Mouse (Mus musculus): ENCODE data around the gene C1ql1. TPM values are rescaled to one million over a fixed set of nuclear protein-coding genes. Genes with fewer than 3 reads are reported as not detected.

The C1ql1 gene
- polyA plus RNA-seq, 1 experiment: 0.87 TPM

DNA sequence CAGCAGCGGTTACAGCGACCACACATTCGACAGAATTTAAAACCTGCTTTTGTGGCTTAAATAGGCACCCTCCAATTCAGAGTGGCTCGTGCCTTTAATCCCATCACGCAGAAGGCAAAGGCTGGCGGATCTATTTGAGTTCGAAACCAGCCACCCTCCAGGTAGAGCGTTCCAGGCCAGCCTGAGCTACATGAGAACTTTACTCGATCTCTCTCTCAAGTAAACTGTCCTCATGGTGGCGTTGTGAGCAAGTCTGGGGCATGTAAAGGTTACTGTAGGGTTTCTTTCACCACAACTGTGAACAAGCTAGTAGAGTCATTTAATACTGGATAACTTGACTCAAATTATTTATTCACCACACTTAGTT is 21.2 kb downstream of the C1ql1 start:
- H3K27me3 ChIP-seq (ENCODE audit: control insufficient read depth, insufficient read depth, insufficient read length): no peaks in the 10 kb centered on the region
- peak overlapping the region; percentile 72 for H3ac ChIP-seq (ENCODE audit: control insufficient read depth, insufficient read length, low read depth)
- peaks cover 47% of the 10 kb centered on the region for H3K79me2 ChIP-seq (ENCODE audit: control insufficient read depth, insufficient read depth)
- H3K79me3 ChIP-seq (ENCODE audit: low read depth): peaks cover 44% of the 10 kb centered on the region
- H3K36me3 ChIP-seq (ENCODE audit: control insufficient read depth, insufficient read depth): peaks cover 24% of the 10 kb centered on the region
- peak overlapping the region; percentile 92 for H3K4me3 ChIP-seq (ENCODE audit: insufficient read depth, poor library complexity, severe bottlenecking)
- TF ChIP-seq FOSL1 (IDR thresholded peaks at IDR 0.05; ENCODE audit: insufficient read depth, low read length, poor library complexity, severe bottlenecking) (no peak), USF1 (IDR thresholded peaks at IDR 0.05; ENCODE audit: low read depth) (no peak), CTCF (IDR thresholded peaks at IDR 0.05; ENCODE audit: control insufficient read depth, insufficient read depth, insufficient read length) (no peak), MYOD1 (IDR thresholded peaks at IDR 0.05; ENCODE audit: control insufficient read depth, insufficient read length, low read depth) (no peak), MYOG (IDR thresholded peaks at IDR 0.05; ENCODE audit: control insufficient read depth, extremely low read depth, insufficient read length) (no peak), MAX (IDR thresholded peaks at IDR 0.05) (no peak), CEBPB (IDR thresholded peaks at IDR 0.05; ENCODE audit: low read depth) (no peak)

DNA sequence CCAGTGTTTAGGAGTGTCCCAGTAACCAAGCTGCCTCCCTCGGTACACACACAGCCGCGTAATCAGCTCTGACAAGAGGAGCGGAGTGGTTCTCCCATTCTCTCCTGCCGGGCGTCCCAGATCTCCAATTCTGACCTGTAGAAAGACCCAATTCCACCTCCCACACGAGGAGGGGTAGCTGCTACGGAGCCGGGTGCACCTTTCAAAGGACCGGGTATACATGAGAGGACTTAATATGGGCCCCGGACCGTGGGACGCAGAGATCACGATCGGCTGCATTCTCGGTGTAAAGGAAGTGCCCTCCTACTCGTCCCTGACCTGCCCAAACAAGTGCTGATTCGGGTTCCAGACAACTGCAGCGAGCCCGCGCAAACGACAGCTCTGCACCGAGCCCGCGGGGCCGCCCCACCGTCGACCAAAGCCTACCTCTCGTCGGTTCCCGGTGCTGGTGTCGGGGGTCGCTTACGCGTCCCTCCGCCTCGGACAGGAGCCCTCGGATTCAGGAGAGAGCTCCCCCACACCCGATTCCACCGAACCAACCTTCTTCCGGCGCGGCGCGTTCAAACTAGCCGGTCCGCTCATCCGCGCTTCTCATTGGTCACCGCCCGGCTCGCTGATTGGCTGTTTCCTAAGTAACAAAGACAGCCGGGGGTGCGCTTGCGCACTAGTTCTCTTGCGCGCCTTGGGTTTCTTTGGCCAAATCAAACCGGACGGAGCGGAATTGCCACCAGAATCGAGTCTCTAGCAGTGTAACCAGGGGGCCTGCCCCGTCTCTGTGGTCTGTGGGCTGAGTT is 21.7 kb downstream of the C1ql1 start, which contains the start of gene Kif18b:
Gene Kif18b (minus strand): TSS at position 568 of the 794 bp plus-strand sequence.
- H3K27me3 ChIP-seq (ENCODE audit: control insufficient read depth, insufficient read depth, insufficient read length): no peaks in the 10 kb centered on the region
- TF ChIP-seq MAX (IDR thresholded peaks at IDR 0.05) (peak; percentile 38), FOSL1 (IDR thresholded peaks at IDR 0.05; ENCODE audit: insufficient read depth, low read length, poor library complexity, severe bottlenecking) (no peak)
- H3K4me3 ChIP-seq (ENCODE audit: insufficient read depth, poor library complexity, severe bottlenecking): peak within 1 kb of the TSS; percentile 92
- H3K79me2 ChIP-seq (ENCODE audit: control insufficient read depth, insufficient read depth): peaks cover 53% of the 10 kb centered on the region
- peaks cover 50% of the 10 kb centered on the region for H3K79me3 ChIP-seq (ENCODE audit: low read depth)
- H3K36me3 ChIP-seq (ENCODE audit: control insufficient read depth, insufficient read depth): peaks cover 30% of the 10 kb centered on the region
- H3ac ChIP-seq (ENCODE audit: control insufficient read depth, insufficient read length, low read depth): peak within 1 kb of the TSS; percentile 81

DNA sequence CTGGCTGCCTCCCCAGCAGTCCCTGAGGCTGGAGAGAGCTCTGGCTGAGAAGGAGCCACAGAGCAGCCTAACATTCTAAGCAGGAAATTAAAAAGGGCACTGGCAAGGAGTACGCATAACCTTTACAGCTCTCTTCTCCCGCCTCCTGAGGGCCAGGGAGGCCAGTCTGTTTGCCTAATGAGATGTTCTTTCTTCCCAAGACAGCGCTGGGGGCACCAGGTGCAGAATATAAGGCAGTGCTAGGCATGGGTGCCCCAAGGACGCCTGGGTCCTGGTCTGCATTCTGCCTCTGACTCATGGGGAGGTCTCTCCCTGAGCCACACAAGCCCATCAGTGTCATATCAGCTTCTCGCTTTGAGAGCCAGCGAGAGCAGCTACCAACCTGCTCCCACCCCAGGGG is 25.0 kb downstream of the C1ql1 start:
- TF ChIP-seq MAX (IDR thresholded peaks at IDR 0.05) (no peak), CEBPB (IDR thresholded peaks at IDR 0.05; ENCODE audit: low read depth) (no peak), USF1 (IDR thresholded peaks at IDR 0.05; ENCODE audit: low read depth) (no peak), MYOG (IDR thresholded peaks at IDR 0.05; ENCODE audit: control insufficient read depth, extremely low read depth, insufficient read length) (no peak), CTCF (IDR thresholded peaks at IDR 0.05; ENCODE audit: control insufficient read depth, insufficient read depth, insufficient read length) (no peak), MYOD1 (IDR thresholded peaks at IDR 0.05; ENCODE audit: control insufficient read depth, insufficient read length, low read depth) (no peak), FOSL1 (IDR thresholded peaks at IDR 0.05; ENCODE audit: insufficient read depth, low read length, poor library complexity, severe bottlenecking) (no peak)
- Histone ChIP-seq H3ac (ENCODE audit: control insufficient read depth, insufficient read length, low read depth) (no peak overlapping the region), H3K79me3 (ENCODE audit: low read depth) (peaks cover 73% of the 10 kb centered on the region), H3K4me3 (ENCODE audit: insufficient read depth, poor library complexity, severe bottlenecking) (no peak overlapping the region), H3K79me2 (ENCODE audit: control insufficient read depth, insufficient read depth) (peaks cover 84% of the 10 kb centered on the region), H3K36me3 (ENCODE audit: control insufficient read depth, insufficient read depth) (peaks cover 41% of the 10 kb centered on the region), H3K27me3 (ENCODE audit: control insufficient read depth, insufficient read depth, insufficient read length) (no peaks in the 10 kb centered on the region)

DNA sequence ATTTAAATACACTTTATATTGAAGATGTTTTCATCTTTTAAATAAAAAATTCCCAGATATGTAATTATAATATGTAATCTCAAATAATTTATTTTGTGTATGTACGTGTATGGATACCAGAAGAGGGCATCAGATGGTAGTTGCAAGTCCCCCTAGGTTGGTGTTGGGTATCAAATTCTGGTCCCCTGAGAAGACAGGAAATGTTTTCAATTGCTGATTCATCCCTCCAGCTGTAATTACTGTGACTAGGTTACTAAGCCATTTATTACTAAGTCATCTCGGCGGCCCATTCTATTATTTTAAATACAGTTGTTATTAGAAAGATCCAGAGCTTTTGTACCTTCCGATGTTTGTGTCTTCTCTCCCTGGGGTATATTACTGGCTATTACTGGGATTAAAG is 28.4 kb downstream of the C1ql1 start:
- H3K79me2 ChIP-seq (ENCODE audit: control insufficient read depth, insufficient read depth): peaks cover 89% of the 10 kb centered on the region
- H3ac ChIP-seq (ENCODE audit: control insufficient read depth, insufficient read length, low read depth): no peak overlapping the region
- H3K79me3 ChIP-seq (ENCODE audit: low read depth): peaks cover 73% of the 10 kb centered on the region
- H3K4me3 ChIP-seq (ENCODE audit: insufficient read depth, poor library complexity, severe bottlenecking): no peak overlapping the region
- peaks cover 75% of the 10 kb centered on the region for H3K36me3 ChIP-seq (ENCODE audit: control insufficient read depth, insufficient read depth)
- H3K27me3 ChIP-seq (ENCODE audit: control insufficient read depth, insufficient read depth, insufficient read length): no peaks in the 10 kb centered on the region
- TF ChIP-seq MAX (IDR thresholded peaks at IDR 0.05): no peak
- TF ChIP-seq MYOG (IDR thresholded peaks at IDR 0.05; ENCODE audit: control insufficient read depth, extremely low read depth, insufficient read length): no peak
- TF ChIP-seq USF1 (IDR thresholded peaks at IDR 0.05; ENCODE audit: low read depth): no peak
- TF ChIP-seq CTCF (IDR thresholded peaks at IDR 0.05; ENCODE audit: control insufficient read depth, insufficient read depth, insufficient read length): no peak
- TF ChIP-seq FOSL1 (IDR thresholded peaks at IDR 0.05; ENCODE audit: insufficient read depth, low read length, poor library complexity, severe bottlenecking): peak; percentile 53
- TF ChIP-seq CEBPB (IDR thresholded peaks at IDR 0.05; ENCODE audit: low read depth): no peak
- TF ChIP-seq MYOD1 (IDR thresholded peaks at IDR 0.05; ENCODE audit: control insufficient read depth, insufficient read length, low read depth): no peak

DNA sequence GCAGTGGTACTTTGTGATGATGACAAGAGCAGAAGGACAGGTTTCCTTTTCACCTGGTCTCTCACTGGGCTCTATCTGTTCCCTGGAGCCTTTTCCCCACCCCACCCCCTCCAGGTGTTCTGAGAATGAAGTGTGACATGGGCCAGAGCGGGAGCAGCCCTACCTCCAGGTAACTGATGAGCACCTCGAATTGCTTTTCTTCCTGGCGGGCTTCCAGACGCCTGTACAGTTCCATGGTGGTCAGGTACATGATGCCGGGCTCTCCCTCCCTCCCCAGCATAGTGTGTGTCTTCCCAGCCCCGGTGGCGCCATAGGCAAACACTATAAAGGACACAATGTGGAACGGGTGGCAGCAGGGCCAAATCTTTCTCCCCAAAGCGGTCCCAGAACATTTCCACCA is 31.1 kb downstream of the C1ql1 start:
- H3K79me3 ChIP-seq (ENCODE audit: low read depth): peaks cover 46% of the 10 kb centered on the region
- TF ChIP-seq MYOG (IDR thresholded peaks at IDR 0.05; ENCODE audit: control insufficient read depth, extremely low read depth, insufficient read length) (no peak), FOSL1 (IDR thresholded peaks at IDR 0.05; ENCODE audit: insufficient read depth, low read length, poor library complexity, severe bottlenecking) (no peak), MYOD1 (IDR thresholded peaks at IDR 0.05; ENCODE audit: control insufficient read depth, insufficient read length, low read depth) (no peak), CEBPB (IDR thresholded peaks at IDR 0.05; ENCODE audit: low read depth) (no peak), CTCF (IDR thresholded peaks at IDR 0.05; ENCODE audit: control insufficient read depth, insufficient read depth, insufficient read length) (no peak), MAX (IDR thresholded peaks at IDR 0.05) (no peak), USF1 (IDR thresholded peaks at IDR 0.05; ENCODE audit: low read depth) (no peak)
- H3K36me3 ChIP-seq (ENCODE audit: control insufficient read depth, insufficient read depth): peaks cover 78% of the 10 kb centered on the region
- H3K4me3 ChIP-seq (ENCODE audit: insufficient read depth, poor library complexity, severe bottlenecking): no peak overlapping the region
- peaks cover 62% of the 10 kb centered on the region for H3K79me2 ChIP-seq (ENCODE audit: control insufficient read depth, insufficient read depth)
- no peak overlapping the region for H3ac ChIP-seq (ENCODE audit: control insufficient read depth, insufficient read length, low read depth)
- H3K27me3 ChIP-seq (ENCODE audit: control insufficient read depth, insufficient read depth, insufficient read length): no peaks in the 10 kb centered on the region

Measured in C2C12 (cell line).